Mouse (Mus musculus) MEL (cell line): ENCODE data around the gene Cd200r2.

ENCODE experiments used
- BHLHE40 ChIP-seq: IDR thresholded peaks from 2 replicates; pipeline ENCODE4 v1.6.1; 2012; ENCODE audit warnings: low read depth, mild to moderate bottlenecking, inconsistent platforms, low read length, improper control_type of control experiment, borderline replicate concordance
- CTCF ChIP-seq, 3 experiments: IDR thresholded peaks in 2 of 3; conservative IDR thresholded peaks in 1 of 3; 2 replicates each; pipeline ENCODE4 v1.5.1; 2011 to 2012; ENCODE audit warnings: low read length in 3 of 3, low read depth in 2 of 3, mild to moderate bottlenecking in 2 of 3, improper control_type of control experiment in 1 of 3, inconsistent platforms in 1 of 3, mixed read lengths in 1 of 3, moderate library complexity in 1 of 3; ENCODE audit not compliant: control insufficient read depth in 1 of 3, insufficient read depth in 1 of 3, poor library complexity in 1 of 3, severe bottlenecking in 1 of 3
- ELF1 ChIP-seq: IDR thresholded peaks from 2 replicates; pipeline ENCODE4 v1.6.1; 2014; ENCODE audit warnings: low read depth, mild to moderate bottlenecking, inconsistent platforms, low read length, improper control_type of control experiment, moderate library complexity
- EP300 ChIP-seq, 2 experiments: IDR thresholded peaks; 2 replicates each; pipeline ENCODE4 v1.6.1; 2011; ENCODE audit warnings: improper control_type of control experiment in 2 of 2, low read length in 2 of 2, low read depth in 1 of 2, mild to moderate bottlenecking in 1 of 2
- GATA1 ChIP-seq: IDR thresholded peaks from 2 replicates; pipeline ENCODE4 v1.6.1; 2011; ENCODE audit warnings: low read depth, low read length, improper control_type of control experiment
- MAFK ChIP-seq: IDR thresholded peaks from 2 replicates; pipeline ENCODE4 v1.6.1; 2011; ENCODE audit warnings: low read depth, mild to moderate bottlenecking, low read length, improper control_type of control experiment, borderline replicate concordance
- MAX ChIP-seq: IDR thresholded peaks from 2 replicates; pipeline ENCODE4 v1.6.1; 2011; ENCODE audit warnings: low read length, improper control_type of control experiment
- MAZ ChIP-seq: IDR thresholded peaks from 2 replicates; pipeline ENCODE4 v1.6.1; 2012; ENCODE audit warnings: low read depth, mild to moderate bottlenecking, inconsistent platforms, low read length, improper control_type of control experiment
- POLR2A ChIP-seq, 2 experiments: IDR thresholded peaks; 2 replicates each; pipeline ENCODE4 v1.6.1; 2011 to 2012; ENCODE audit warnings: low read length in 2 of 2, mild to moderate bottlenecking in 2 of 2, control low read depth in 1 of 2, improper control_type of control experiment in 1 of 2, low read depth in 1 of 2, moderate library complexity in 1 of 2; ENCODE audit not compliant: control insufficient read depth in 1 of 2, insufficient read depth in 1 of 2, poor library complexity in 1 of 2
- SIN3A ChIP-seq: IDR thresholded peaks from 2 replicates; pipeline ENCODE4 v1.6.1; 2012; ENCODE audit warnings: low read length, improper control_type of control experiment, inconsistent platforms
- ZC3H11A ChIP-seq: IDR thresholded peaks from 2 replicates; pipeline ENCODE4 v1.6.1; 2012; ENCODE audit warnings: low read depth, mild to moderate bottlenecking, inconsistent platforms, low read length, improper control_type of control experiment

GRCm38 (mm10) chr16:44932016-44932415 is 65.1 kb downstream of the Cd200r2 start:
- TF ChIP-seq CTCF (IDR thresholded peaks at IDR 0.05 in 2 of 3, conservative IDR thresholded peaks at IDR 0.05 in 1 of 3; ENCODE audit: control insufficient read depth in 1 of 3, insufficient read depth in 1 of 3, low read depth in 2 of 3, low read length in 3 of 3, poor library complexity in 1 of 3, severe bottlenecking in 1 of 3) (no peak), MAZ (no peak), GATA1 (no peak), POLR2A (IDR thresholded peaks at IDR 0.05; ENCODE audit: control insufficient read depth in 1 of 2, insufficient read depth in 1 of 2, low read depth in 1 of 2, low read length in 2 of 2, poor library complexity in 1 of 2) (no peak), SIN3A (no peak), ELF1 (no peak), BHLHE40 (no peak), MAX (no peak), ZC3H11A (no peak), MAFK (no peak), EP300 (IDR thresholded peaks at IDR 0.05; ENCODE audit: low read depth in 1 of 2, low read length in 2 of 2) (no peak)
